Mouse (Mus musculus): ENCODE measurements around the gene Pcdh7. TPM values are rescaled to one million over a fixed set of nuclear protein-coding genes. Genes with fewer than 3 reads are reported as not detected.

The Pcdh7 gene
- total and polyA plus RNA-seq, 3 experiments, result not detected

- H3K27ac ChIP-seq (ENCODE audit: control insufficient read depth, low read depth, low read length), result no peak overlapping the region
- H3K4me3 ChIP-seq (ENCODE audit: control insufficient read depth in 1 of 2, insufficient read depth in 1 of 2, low read depth in 2 of 2, low read length in 2 of 2), result peak overlapping the region in 1 of 2 experiments; percentile 33; a peak in 2 of 4 replicates
- DNase-seq (ENCODE audit: low read depth, low spot score), result no peak
- TF ChIP-seq RCOR1 (IDR thresholded peaks at IDR 0.05; ENCODE audit: low read depth, low read length) (no peak), MXI1 (IDR thresholded peaks at IDR 0.05; ENCODE audit: low read depth, low read length) (no peak), UBTF (IDR thresholded peaks at IDR 0.05; ENCODE audit: borderline replicate concordance, insufficient read depth, low read depth, low read length) (no peak), MAFK (IDR thresholded peaks at IDR 0.05; ENCODE audit: borderline replicate concordance, low read depth, low read length) (no peak), NELFE (IDR thresholded peaks at IDR 0.05; ENCODE audit: low read depth, low read length) (no peak), BHLHE40 (IDR thresholded peaks at IDR 0.05; ENCODE audit: borderline replicate concordance, low read depth, low read length) (no peak), CHD2 (IDR thresholded peaks at IDR 0.05; ENCODE audit: low read length) (no peak)
- H3K9ac ChIP-seq (ENCODE audit: control insufficient read depth, low read depth, low read length, poor library complexity, severe bottlenecking), result no peak overlapping the region
- H3K9me3 ChIP-seq (replicated peaks; ENCODE audit: insufficient read depth, low read length), result no peaks in the 10 kb centered on the region
- no peaks in the 10 kb centered on the region for H3K27me3 ChIP-seq (ENCODE audit: control insufficient read depth in 1 of 2, insufficient read depth in 2 of 2, low read length in 2 of 2)
- peaks cover 0 to 2% of the 10 kb centered on the region in 2 experiments; a peak in 2 of 4 replicates for H3K4me1 ChIP-seq (ENCODE audit: control insufficient read depth in 1 of 2, insufficient read depth in 2 of 2, low read length in 2 of 2)
- peaks cover 0 to 5% of the 10 kb centered on the region in 2 experiments; a peak in 2 of 4 replicates for H3K36me3 ChIP-seq (ENCODE audit: control insufficient read depth in 1 of 2, insufficient read depth in 2 of 2, low read length in 2 of 2)
- no peaks in the 10 kb centered on the region for H3K79me2 ChIP-seq (ENCODE audit: control insufficient read depth, insufficient read depth, low read length, poor library complexity)
These were observed 246.0 kb downstream of the Pcdh7 start for GRCm38 (mm10) chr5:57963792-57964191.

GRCm38 (mm10) chr5:57964201-57964600 is 246.4 kb downstream of the Pcdh7 start:
- peaks cover 0 to 2% of the 10 kb centered on the region in 2 experiments; a peak in 2 of 4 replicates for H3K4me1 ChIP-seq (ENCODE audit: control insufficient read depth in 1 of 2, insufficient read depth in 2 of 2, low read length in 2 of 2)
- no peak overlapping the region for H3K27ac ChIP-seq (ENCODE audit: control insufficient read depth, low read depth, low read length)
- TF ChIP-seq EP300 (IDR thresholded peaks at IDR 0.05; ENCODE audit: low read depth in 1 of 2, low read length in 2 of 2) (peak in 1 of 2 experiments; percentile 32; a peak in 1 of 4 replicates), MXI1 (IDR thresholded peaks at IDR 0.05; ENCODE audit: low read depth, low read length) (no peak), HCFC1 (IDR thresholded peaks at IDR 0.05; ENCODE audit: low read depth, low read length) (no peak)
- H3K9me3 ChIP-seq (replicated peaks; ENCODE audit: insufficient read depth, low read length), result no peaks in the 10 kb centered on the region
- peaks cover 0 to 5% of the 10 kb centered on the region in 2 experiments; a peak in 2 of 4 replicates for H3K36me3 ChIP-seq (ENCODE audit: control insufficient read depth in 1 of 2, insufficient read depth in 2 of 2, low read length in 2 of 2)
- H3K79me2 ChIP-seq (ENCODE audit: control insufficient read depth, insufficient read depth, low read length, poor library complexity), result no peaks in the 10 kb centered on the region
- H3K4me3 ChIP-seq (ENCODE audit: control insufficient read depth in 1 of 2, insufficient read depth in 1 of 2, low read depth in 2 of 2, low read length in 2 of 2), result 0 out of 4 replicates have a peak overlapping the region, but pooled peaks of 1 of the 2 experiments have one; percentile 19
- H3K27me3 ChIP-seq (ENCODE audit: control insufficient read depth in 1 of 2, insufficient read depth in 2 of 2, low read length in 2 of 2), result no peaks in the 10 kb centered on the region
- DNase-seq (ENCODE audit: low read depth, low spot score), result peak; percentile 26
- H3K9ac ChIP-seq (ENCODE audit: control insufficient read depth, low read depth, low read length, poor library complexity, severe bottlenecking), result no peak overlapping the region

GRCm38 (mm10) chr5:57993584-57993983 is 275.8 kb downstream of the Pcdh7 start:
- H3K27me3 ChIP-seq (ENCODE audit: control insufficient read depth in 1 of 2, insufficient read depth in 2 of 2, low read length in 2 of 2), result no peaks in the 10 kb centered on the region

More at GRCm38 (mm10) chr5:57993584-57993983, 275.8 kb downstream of the Pcdh7 start:
- no peaks in the 10 kb centered on the region for H3K4me1 ChIP-seq (ENCODE audit: control insufficient read depth in 1 of 2, insufficient read depth in 2 of 2, low read length in 2 of 2)
- no peaks in the 10 kb centered on the region for H3K36me3 ChIP-seq (ENCODE audit: control insufficient read depth in 1 of 2, insufficient read depth in 2 of 2, low read length in 2 of 2)
- TF ChIP-seq CHD2 (IDR thresholded peaks at IDR 0.05; ENCODE audit: low read length) (no peak), POLR2A (IDR thresholded peaks at IDR 0.05; ENCODE audit: control insufficient read depth in 1 of 2, insufficient read depth in 1 of 2, low read depth in 1 of 2, low read length in 2 of 2, poor library complexity in 1 of 2) (no peak), ZMIZ1 (IDR thresholded peaks at IDR 0.05; ENCODE audit: low read depth, low read length) (no peak), GATA1 (IDR thresholded peaks at IDR 0.05; ENCODE audit: low read depth, low read length) (no peak), CHD1 (IDR thresholded peaks at IDR 0.05; ENCODE audit: low read depth, low read length) (no peak), KAT2A (conservative IDR thresholded peaks at IDR 0.05; ENCODE audit: low read depth, low read length) (no peak), MAFK (IDR thresholded peaks at IDR 0.05; ENCODE audit: borderline replicate concordance, low read depth, low read length) (no peak), ZKSCAN1 (IDR thresholded peaks at IDR 0.05; ENCODE audit: low read depth, low read length) (no peak), E2F4 (IDR thresholded peaks at IDR 0.05; ENCODE audit: borderline replicate concordance, low read depth, low read length) (no peak), ELF1 (IDR thresholded peaks at IDR 0.05; ENCODE audit: low read depth, low read length) (no peak), POLR2AphosphoS5 (IDR thresholded peaks at IDR 0.05; ENCODE audit: borderline replicate concordance, low read depth, low read length) (no peak), MAX (IDR thresholded peaks at IDR 0.05; ENCODE audit: low read length) (no peak), MAZ (IDR thresholded peaks at IDR 0.05; ENCODE audit: low read depth, low read length) (no peak), NELFE (IDR thresholded peaks at IDR 0.05; ENCODE audit: low read depth, low read length) (no peak), BHLHE40 (IDR thresholded peaks at IDR 0.05; ENCODE audit: borderline replicate concordance, low read depth, low read length) (no peak), MXI1 (IDR thresholded peaks at IDR 0.05; ENCODE audit: low read depth, low read length) (no peak), SIN3A (IDR thresholded peaks at IDR 0.05; ENCODE audit: low read length) (no peak), ETS1 (IDR thresholded peaks at IDR 0.05; ENCODE audit: low read depth, low read length) (no peak)
- H3K27ac ChIP-seq (ENCODE audit: control insufficient read depth, low read depth, low read length), result no peak overlapping the region
- no peak overlapping the region for H3K4me3 ChIP-seq (ENCODE audit: control insufficient read depth in 1 of 2, insufficient read depth in 1 of 2, low read depth in 2 of 2, low read length in 2 of 2)
- no peak for DNase-seq (ENCODE audit: low read depth, low spot score)
- H3K9me3 ChIP-seq (replicated peaks; ENCODE audit: insufficient read depth, low read length), result no peaks in the 10 kb centered on the region
- H3K79me2 ChIP-seq (ENCODE audit: control insufficient read depth, insufficient read depth, low read length, poor library complexity), result no peaks in the 10 kb centered on the region
- H3K9ac ChIP-seq (ENCODE audit: control insufficient read depth, low read depth, low read length, poor library complexity, severe bottlenecking), result no peak overlapping the region

Measured in MEL (cell line).